Mouse (Mus musculus) thymus, adult 2 months (tissue): Measurements from ENCODE around the gene Ankrd40.

Source experiments
- CTCF ChIP-seq: fragments of 200-500 bp; IDR thresholded peaks from 2 replicates; pipeline ENCODE4 v1.5.1; 2012; ENCODE audit warnings: mild to moderate bottlenecking, control low read depth, low read length, moderate library complexity, borderline replicate concordance; ENCODE audit not compliant: control insufficient read depth, poor library complexity, insufficient read depth; ENCODE audit errors: extremely low read depth
- POLR2A ChIP-seq: fragments of 200-500 bp; IDR thresholded peaks from 2 replicates; pipeline ENCODE4 v1.6.1; 2012; ENCODE audit warnings: mild to moderate bottlenecking, low read length, control low read depth, moderate library complexity; ENCODE audit not compliant: control insufficient read depth, poor library complexity, insufficient read depth; ENCODE audit errors: extremely low read depth

- no peak for TF ChIP-seq POLR2A
- no peak for TF ChIP-seq CTCF
These were observed 44.2 kb upstream of the Ankrd40 start for GRCm38 (mm10) chr11:94283536-94284099.
